Mouse (Mus musculus) thymus, adult 18-20 months (tissue): ENCODE data around the gene Arhgap9.

Source experiments
- DNase-seq, 2 experiments: peaks; one replicate each; pipeline ENCODE4 v3.0.0; 2022; ENCODE audit warnings: mixed read lengths in 2 of 2

Arhgap9 gene

DNA sequence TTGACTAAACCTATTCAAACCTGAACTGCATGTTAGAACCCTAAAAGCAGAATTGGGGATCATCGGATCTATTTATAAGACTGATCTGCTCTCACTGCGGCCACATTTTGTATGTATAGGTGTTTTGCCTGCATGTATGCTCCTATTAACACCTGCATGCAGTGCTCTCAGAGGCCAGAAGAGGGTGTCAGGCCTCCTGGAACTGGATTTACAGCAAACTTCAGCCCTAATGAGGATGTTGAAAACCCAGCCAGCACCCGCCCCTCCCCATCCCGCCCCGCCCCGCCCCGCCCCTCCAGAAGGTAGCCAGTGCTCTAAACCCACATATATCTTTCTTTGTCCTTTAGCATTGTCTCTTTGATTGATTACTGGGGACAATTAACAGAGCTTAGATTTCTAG lies 2.7 kb downstream of the Arhgap9 start:
- DNase-seq, result peak; percentile 64 to 82

DNA sequence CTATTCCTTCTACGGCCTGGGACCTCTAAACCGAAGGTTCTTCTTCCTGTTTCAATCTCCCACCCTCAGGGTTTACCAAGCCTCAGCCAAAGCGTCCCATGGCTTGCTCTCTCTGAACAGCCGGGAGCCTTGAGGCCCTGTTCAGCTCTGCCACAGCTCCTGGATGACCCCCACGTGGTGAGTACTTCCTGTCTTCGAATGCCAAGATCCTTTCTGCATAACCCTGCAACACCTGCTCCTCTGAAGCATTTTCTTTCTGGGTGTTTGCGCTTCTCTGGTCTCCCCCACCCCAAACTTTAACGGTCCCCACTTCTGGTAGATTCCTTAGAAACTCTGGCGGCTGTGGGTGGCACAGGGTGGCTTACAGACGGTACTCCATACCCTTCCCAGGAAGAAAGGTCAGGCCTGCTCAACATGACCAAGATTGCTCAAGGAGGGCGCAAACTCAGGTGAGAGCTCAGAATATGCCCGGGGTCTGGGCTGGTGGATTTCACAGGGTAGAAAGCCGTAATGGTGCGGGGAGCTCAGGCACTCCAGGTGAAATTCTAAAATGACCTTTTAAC lies 3.8 kb downstream of the Arhgap9 start:
- DNase-seq, result peak in 1 of 2 experiments; percentile 73

DNA sequence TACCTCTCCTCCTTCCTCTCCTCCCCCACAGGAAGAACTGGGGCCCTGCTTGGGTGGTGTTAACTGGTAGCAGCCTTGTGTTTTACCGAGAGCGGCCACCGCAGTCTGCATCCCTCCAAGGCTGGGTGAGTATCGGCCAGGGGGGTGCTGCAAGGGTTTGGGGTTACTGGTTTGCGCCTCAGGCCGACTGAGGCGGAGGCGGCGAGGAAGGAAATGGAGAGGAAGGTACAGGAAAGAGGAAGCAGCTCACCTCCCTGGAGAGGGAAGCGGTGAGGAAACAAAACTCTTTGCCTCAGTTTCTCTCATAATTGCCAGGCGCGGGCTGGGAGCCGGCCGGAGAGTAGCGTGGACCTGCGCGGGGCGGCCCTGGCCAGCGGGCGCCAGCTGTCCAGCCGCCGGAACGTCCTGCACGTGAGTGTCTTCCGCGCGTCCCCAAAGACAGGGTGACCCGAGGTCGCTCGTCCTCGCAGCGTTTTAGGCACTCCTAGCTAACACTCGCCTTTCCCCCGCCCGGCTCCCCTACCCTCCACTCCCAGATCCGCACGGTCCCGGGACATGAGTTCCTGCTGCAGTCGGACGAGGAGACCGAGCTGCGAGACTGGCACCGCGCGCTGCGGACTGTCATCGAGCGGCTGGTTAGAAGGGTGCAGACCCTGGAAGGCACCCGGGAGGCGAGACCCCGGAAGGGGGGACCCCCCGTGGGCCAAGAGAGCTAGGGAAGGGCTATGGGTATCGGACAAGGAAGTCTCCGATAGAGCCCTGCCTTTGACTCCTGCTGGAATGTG lies 4.4 kb downstream of the Arhgap9 start:
- DNase-seq, result peak in 1 of 2 experiments; percentile 60

DNA sequence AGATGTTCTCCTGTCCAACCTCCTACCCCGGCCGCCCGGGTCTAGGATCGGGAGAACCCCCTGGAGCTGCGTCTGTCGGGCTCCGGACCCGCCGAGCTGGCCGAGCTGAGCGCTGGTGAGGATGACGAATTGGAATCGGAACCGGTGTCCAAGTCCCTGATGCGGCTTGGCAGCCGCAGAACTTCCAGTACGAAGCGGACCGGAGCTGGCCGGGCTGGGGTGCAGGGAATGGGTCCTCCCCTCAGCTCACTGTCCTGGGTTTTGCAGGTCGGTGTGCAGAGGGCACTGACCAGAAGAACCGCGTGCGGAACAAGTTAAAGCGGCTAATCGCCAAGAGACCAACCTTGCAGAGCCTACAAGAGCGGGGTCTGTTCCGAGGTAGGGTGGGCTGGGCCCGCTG lies 5.1 kb downstream of the Arhgap9 start:
- no peak for DNase-seq

DNA sequence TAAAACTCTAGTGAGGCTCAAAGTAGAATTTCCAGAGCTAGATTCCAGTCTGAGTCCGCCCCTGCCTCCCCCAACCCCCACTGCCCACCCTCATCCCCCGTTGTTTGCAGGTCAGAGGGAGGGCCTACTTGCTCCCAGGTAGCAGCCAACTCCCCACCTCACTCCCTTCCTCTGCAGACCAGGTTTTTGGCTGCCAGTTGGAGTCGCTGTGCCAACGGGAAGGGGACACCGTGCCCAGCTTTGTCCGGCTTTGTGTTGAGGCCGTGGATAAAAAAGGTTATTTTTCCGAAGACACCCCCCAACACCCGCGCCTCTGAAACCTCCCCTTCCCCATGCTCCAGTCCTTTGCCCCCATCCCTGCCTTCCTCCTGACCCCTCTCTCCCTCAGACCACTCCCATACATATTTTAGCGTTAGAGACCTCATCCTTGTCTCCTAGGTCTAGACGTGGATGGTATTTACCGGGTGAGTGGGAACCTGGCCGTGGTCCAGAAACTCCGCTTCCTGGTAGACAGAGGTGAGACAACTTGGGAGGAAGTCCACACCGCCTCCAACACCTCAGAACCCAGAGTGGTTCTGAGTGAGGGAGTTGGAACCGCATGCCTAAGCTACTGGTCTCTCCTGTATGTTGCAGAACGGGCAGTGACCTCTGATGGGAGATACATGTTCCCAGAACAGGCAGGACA lies 5.8 kb downstream of the Arhgap9 start:
- no peak for DNase-seq

DNA sequence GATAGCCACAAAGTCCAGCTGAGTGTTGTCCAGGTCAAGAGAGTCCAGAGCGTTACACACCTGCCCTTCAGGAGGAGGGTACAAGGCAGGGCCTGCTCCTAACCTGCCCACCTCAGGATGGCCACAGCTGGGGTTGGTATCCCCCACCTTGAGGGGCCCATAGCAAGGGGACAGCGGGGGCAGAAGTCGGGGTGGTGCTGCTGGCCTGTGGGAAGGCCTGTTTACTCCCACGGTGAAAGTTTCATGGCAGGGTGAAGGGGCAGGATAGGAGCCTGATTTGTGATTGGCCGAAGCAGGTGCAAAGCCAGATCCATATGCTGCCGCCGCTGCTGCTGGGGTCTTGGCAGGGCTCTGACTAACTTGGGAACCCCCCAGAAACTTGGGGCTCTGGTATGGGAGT lies 8.4 kb downstream of the Arhgap9 start:
- DNase-seq, result no peak

DNA sequence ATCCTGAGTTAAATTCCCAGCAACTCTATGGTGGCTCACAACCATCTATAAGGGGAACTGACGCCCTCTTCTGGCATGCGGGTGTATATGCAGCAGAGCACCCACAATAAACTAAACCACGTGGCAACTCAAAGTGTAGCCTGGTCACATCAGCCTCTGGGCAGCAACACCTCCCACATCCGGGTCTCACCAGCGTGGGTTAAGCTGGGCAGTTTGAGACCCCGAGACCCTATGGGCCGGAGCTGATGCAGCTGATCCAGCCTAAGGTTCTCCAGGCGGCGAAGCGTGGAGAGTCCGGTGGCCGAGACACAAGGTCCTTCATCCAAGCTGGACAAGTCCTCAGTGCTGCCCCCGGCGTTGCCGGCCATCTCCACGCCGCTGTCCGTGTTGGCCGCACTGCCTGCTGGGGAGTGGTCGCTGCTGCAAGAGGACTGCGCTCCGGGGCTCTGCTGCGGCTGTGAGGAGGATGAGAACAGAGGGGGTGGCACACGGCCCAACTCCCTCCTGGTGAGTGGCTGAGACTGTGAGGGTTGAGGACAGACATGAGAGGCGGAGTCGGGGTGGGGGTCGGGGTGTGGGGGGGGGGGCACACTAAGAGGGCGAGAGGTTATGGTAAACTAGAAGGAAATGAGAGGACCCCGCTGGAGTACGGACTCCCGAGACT lies 10.6 kb downstream of the Arhgap9 start:
- DNase-seq, result no peak

DNA sequence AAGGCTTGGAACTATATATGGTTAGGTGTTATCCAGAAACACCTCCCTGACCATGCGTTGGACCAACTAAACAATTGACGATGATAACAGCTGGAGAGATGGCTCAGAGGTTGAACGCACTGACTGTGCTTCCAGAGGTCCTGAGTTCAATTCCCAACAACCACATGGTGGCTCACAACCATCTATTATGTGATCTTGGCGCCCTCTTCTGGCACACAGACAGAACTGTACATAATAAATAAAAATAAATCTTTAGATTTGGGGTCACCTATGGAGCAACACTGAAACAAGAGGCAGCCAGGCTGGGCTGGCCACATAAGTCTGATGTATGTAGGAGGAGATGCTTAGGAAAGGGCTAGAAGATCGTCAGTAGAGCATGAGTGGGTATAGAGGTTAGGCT lies 11.4 kb downstream of the Arhgap9 start:
- DNase-seq, result no peak

DNA sequence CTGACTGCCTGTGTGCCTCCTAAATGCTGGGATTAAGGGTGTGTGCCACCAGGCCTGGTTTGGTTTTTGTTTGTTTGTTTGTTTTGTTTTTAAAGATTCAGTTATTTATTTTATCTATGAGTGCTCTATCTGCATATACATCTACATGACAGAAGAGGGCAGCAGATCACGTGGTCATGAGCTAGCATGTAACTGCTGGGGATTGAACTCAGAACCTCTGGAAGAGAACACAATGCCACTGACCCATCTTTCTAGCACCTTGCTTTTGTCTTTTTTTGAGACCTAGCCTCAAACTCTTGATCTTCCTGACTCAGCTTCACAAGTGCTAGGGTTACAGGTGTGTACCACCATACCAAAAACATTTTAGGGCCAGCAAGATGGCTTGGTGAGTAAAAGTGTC lies 13.5 kb downstream of the Arhgap9 start:
- DNase-seq, result no peak

DNA sequence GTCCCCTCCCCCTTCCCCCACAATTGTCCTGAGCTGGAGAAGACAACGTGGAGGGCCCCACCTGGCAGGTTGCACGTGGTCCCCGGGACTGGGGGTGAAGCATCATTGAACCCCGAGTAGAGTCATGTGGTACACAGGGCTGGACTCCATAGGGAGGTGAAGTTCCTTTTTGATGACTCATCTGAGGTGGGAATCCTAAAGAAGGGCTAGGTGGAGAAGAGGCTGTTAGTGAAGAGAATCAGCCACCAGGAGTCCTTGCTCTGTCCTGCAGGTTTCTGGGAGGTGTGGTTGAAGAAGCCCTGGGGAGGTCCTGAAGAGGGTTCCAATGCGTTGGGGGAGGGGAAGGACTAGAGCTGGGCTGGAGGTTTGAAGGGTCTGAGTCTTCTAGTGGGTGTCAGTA lies 15.2 kb downstream of the Arhgap9 start:
- DNase-seq, result no peak

DNA sequence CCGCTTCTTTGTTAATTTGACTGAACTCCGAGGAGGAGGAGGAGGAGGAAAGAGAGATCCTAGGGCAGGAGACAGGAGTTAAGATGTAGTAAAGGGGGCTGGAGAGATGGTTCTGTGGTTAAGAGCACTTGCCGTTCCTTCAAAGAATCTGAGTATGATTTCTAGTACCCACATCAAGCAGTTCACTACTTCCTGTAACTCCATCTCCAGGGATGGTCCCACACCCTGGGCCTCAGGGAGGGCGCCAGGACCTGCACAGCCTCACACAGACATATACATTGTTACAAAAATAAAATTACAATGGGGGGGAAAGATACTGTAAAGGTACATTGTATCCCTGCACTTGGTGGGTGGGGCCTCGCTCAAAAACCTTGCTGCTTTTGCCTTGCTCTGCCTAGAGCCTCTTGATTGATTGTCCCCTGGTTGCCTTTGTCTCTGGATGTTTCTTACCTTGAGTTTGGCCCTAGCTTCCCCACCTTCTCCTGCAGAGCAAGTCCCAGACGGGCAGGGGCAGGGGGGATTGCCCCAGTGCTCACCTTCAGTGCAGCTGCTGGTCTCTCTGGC lies 15.9 kb downstream of the Arhgap9 start:
- no peak for DNase-seq

DNA sequence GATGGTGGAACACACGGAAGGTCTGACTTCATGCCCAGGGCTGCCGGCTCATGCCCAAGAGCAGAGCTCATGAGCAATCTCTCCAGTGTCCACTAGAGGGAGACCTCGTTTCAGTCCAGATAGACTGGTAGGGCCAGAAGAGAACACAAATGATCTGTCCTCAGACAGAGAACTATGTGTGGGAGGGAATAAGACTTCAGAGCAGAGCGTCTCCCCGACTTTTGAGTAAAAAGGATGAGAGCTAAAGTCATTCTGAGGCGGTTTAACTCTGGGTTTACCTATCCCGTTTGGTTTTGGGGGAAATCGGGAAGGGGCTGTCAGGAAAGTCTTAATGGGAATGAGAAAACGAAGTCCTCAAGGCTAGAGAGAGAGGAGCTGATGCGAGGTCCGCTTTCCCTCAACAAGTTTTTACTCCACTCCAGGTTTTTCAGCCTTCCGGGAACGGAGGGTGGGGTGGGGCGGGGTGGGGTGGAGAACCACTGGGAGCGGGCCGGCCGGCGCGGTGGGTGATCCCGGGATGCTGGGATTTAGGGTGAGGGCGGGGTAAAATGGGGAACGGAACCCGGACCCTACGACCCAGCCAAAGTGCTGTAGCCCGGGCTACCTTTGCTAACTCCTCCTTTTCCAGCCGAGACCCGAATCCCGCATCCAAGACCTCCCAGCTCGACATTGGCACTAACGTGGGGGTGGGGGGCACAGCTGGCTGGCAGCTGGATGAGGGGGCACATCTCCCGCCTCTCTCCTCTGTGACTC lies 17.3 kb downstream of the Arhgap9 start:
- DNase-seq, result peak in 1 of 2 experiments; percentile 72

DNA sequence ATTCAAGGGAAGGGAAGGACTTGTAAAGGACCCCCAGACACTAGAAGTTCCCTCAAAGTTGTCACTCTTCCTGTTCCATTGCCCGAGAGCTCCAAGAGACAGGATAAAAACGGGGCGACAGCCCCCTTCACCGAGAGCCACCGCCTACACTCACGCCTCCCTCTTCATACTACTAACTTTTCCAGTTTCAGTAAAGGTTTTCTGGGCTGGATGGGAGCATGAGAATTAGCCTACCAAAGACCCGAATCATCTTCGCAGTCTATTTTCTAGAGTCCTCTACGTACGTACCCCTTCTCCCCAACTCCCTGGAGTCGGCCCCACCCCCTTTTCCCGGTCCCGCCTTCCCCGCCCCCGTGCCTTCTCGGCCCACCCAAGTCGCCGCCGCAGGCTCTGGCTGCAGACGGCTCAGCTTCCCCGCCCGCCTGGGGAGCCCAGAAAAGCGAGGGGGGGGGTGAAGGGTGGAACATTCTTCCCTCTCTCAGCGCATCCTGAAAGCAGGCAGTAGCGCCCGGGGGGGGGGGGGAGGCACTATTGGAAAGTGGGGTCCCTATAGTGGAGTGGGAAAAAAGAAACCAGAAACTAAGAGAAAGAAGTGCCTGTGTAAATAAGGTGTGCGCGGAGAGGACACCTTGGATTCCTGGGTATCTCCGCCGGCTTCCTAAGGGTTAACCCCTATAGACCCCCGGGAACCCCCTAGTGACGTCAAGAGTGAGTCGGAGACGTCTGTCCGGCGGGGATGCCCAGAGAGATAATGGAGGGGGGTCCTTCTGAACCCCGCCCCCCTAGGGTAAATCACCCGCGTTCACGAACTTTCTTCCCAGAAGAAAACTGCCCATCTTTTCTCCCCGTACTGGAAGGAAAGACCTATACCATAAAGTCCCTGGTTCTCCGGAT lies 18.2 kb downstream of the Arhgap9 start:
- DNase-seq, result no peak

DNA sequence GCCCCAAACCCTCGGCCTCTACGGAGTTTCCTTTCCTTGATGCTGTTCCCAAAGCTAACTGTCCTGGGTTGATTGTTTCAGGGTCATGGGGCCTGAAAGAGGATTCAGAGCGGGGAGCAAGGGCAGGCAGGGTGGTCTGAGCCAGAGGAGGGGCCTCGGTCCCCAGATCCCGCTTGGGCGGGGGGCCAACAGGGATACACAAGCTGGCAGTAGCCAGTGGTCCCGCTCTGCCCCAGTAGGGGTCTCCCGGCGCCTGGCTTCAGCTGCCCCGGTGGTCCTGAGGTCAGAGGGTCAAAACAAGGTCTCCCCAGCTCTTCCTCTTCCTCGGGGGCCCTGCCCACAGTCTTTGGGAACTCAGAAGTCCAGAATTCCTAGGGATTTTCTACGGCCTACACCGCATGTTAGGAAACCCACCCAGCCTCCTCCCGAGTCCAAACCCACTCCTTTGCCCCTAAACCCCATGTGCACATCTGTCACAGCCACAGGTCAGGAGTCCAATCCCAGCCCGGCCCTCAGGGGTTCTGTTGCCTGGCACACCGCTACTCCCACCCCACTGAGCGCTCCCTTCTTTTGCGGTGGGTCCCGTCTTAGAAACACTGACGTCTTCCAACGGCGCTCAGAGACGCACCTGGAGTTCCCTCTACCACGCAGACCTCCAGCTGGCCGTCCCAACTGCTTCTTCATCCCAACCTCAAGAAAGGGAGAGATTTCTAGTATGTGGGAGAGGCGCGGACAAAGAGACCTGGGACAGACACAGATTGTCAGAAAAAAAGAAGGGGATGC lies 19.0 kb downstream of the Arhgap9 start:
- no peak for DNase-seq

DNA sequence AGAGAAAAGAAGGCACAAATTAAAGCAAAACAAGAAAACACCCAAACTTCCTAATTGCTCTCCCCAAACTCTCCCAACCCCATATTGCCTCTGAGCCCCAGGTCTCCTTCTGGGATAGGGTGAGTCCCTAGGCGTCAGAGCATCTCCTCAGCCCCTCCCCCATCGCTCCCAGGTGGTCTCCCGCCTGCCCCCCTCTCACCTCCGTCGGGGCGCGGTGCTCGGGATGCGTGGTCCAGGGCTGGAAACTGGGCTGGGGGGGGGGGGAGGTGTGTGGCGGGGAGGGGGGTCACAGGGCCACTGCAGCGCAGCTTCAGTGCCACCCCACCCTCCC lies 19.6 kb downstream of the Arhgap9 start:
- DNase-seq, result no peak

DNA sequence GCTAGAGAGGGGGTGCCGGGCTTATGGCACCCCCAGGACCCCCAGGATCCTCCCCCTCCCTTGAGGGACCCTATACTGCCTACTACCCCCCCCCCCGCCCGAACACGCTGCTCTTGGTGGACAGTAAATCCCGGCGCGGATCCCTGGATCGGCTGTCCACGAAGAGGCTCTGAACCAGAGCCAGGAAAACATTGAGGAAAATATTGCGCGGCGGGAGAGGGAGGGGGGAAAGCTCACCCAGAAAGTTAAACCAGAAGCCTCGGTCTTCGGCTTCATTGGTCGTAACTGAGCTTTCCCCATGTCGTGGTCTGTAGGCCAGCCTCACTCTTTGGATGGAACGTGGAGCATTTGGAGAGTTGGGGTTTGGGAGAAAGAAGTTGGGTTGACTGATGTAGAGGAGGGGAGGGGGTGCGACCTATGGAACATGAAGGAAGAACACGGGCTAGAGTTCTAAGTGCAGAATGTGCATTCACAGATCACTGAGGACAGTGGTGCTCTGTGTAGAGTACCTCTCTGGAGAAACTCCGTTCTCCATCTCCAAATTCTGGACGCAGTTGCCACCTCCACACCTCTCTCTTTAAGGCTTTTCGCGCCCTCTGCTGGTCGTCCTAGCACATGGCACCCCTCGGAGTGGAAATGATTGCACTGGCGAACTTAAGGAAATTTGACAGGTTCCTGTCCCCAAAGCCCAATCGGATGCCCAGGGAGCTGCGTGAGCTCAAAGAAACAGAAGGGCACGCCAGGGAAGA lies 20.3 kb downstream of the Arhgap9 start, which contains the start of gene Gli1:
TSS of gene Gli1 (minus strand) at position 84 of the 749 bp plus-strand sequence.
- peak in 1 of 2 experiments; percentile 70 for DNase-seq

DNA sequence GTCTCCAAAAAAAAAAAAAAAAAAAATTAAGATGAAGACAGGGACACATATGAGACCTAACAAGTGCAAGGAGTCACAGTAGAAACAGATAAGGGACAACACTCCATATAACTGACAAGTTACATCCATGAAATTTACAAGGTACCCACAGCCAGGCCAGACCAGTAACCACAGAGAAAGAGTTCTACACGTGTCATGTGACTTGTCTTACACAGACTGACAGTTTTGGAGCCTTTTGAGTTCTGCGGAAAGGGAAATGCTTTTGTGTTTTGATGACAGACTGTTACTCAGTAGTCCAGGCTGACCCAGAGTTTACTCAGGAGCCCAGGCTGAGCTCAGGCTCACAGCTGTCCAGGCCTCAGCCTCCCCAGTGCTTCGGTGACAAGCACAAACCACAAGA lies 21.3 kb downstream of the Arhgap9 start:
- no peak for DNase-seq

DNA sequence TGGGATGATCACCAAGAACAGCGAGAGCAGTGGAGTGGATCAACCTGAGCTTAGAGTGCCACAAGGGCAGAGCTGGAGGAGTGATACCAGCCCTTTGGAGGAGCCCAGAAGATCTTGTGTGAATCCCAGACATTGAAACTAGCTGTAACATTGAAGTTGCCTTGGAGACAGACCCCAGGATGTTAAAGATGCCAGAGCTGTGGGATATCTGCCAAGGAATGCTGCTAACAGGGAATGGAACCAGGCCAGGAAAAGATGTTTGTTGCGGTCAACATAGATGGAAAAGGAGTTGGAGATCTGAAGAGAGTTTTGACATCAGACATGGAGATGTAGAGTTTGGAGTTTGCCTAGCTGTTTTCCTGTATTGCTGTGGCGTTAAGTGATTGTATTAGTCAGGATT lies 24.4 kb downstream of the Arhgap9 start:
- no peak for DNase-seq

DNA sequence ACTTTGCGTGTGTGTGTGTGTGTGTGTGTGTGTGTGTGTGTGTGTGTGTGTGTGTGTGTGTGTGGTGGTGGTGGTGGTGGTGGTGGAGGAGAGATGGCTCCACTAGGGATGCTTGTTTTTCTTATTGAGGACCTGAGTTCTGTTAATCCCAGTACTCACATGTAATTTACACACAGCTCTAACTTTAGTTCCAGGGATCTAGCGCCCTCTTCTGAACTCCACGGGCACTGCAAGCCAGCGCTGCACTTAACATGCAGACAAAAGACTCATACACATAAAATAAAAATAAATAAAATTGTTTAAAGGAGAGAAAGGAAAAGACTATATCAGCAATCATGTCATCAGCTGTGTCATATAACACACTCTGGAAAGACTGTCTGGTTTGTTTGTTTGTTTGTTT lies 27.2 kb downstream of the Arhgap9 start:
- DNase-seq, result peak in 1 of 2 experiments; percentile 7

DNA sequence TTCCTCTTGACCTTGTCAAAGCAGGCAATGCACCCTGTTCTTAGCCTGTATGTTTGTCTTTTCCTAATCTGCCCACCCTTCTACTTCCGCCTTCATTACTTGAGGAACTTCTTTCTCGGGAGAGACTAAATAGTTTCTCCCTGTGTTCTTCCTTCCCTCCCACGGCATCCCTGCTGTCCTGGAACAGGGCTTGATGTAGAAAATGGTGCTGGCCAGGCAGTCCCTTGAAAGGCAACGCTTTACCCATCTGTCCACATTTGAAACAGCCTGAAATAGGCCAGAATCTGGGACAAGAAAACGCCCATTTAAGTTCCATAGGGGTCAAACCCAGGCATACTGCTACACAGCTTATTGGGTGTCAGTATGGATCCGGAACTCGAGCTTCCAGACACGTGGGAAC lies 28.0 kb downstream of the Arhgap9 start:
- no peak for DNase-seq
